Mouse (Mus musculus): ENCODE data around the gene Gnai2. TPM values are rescaled to one million over a fixed set of nuclear protein-coding genes. Genes with fewer than 3 reads are reported as not detected.
A peak's percentile ranks its signal among the peaks of the same experiment; 100 is the strongest.

The Gnai2 gene
- polyA plus RNA-seq, 1 experiment, result 284 TPM

GRCm38 (mm10) chr9:107609433-107609830 is 25.7 kb downstream of the Gnai2 start:
- Histone ChIP-seq H3K9ac (ENCODE audit: low read depth, poor library complexity, severe bottlenecking) (0 out of 2 replicates have a peak overlapping the region, but pooled peaks have one; percentile 15), H3K36me3 (ENCODE audit: control insufficient read depth, insufficient read depth, low read length, poor library complexity, severe bottlenecking) (0 out of 2 replicates have a peak, but pooled peaks cover 2% of the 10 kb centered on the region), H3K4me1 (ENCODE audit: control insufficient read depth, insufficient read depth, low read length) (peaks cover 12% of the 10 kb centered on the region), H3K9me3 (replicated peaks; ENCODE audit: control insufficient read depth, insufficient read depth, low read length, poor library complexity, severe bottlenecking) (no peaks in the 10 kb centered on the region), H3K27me3 (ENCODE audit: control insufficient read depth, insufficient read depth, low read length, poor library complexity, severe bottlenecking) (no peaks in the 10 kb centered on the region), H3K4me3 (ENCODE audit: low read depth, low read length) (no peak overlapping the region), H3K27ac (ENCODE audit: insufficient read depth, low read length) (no peak overlapping the region)
- no peak for TF ChIP-seq EP300 (IDR thresholded peaks at IDR 0.05; ENCODE audit: insufficient read depth, low read depth, low read length)

DNA sequence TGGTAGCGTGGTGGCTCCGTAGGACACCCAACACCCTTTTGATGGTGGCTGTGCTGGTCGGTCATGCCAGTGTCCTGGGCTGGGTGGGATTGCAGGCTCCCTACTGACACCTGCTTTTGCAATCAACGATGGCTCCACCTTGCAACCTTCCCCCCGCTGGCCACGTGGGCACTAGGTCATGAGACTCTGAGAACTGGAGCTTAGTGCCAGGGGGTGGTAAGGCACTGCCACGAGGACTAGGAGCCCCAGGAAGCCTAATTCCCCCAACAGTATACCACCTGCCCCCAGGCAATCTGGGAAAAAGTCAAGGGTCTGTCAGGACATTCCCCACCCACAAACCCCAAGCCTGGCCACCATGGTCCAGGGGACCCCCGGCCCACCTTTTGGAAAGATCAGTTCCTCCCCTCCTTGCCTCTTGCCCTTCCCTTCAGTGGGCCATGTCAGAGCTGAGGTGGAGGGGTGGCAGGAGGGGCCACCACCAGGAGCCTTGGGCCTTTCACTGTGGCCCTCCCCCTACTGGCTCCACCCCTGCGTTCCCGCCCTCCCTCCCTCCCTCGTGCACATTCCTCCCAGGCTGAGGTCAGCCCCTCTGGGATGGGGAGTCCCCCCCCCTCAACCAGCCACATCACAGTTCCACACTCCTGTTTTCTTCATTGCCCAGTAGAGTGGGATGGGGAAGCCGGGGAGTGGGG is 26.3 kb downstream of the Gnai2 start, which contains the start of gene Sema3b:
TSS of gene Sema3b (minus strand) at position 489 of the 692 bp plus-strand sequence.
- H3K27ac ChIP-seq (ENCODE audit: insufficient read depth, low read length), result no peak within 1 kb of the TSS
- TF ChIP-seq POLR2A (IDR thresholded peaks at IDR 0.05; ENCODE audit: insufficient read depth, low read length) (no peak), EP300 (IDR thresholded peaks at IDR 0.05; ENCODE audit: insufficient read depth, low read depth, low read length) (0 out of 2 replicates have a peak, but pooled peaks have one; percentile 36), CTCF (IDR thresholded peaks at IDR 0.05; ENCODE audit: low read depth, low read length) (no peak)
- 0 out of 2 replicates have a peak within 1 kb of the TSS, but pooled peaks have one; percentile 15 for H3K9ac ChIP-seq (ENCODE audit: low read depth, poor library complexity, severe bottlenecking)

GRCm38 (mm10) chr9:107607653-107608245 is 27.4 kb downstream of the Gnai2 start:
- Histone ChIP-seq H3K9ac (ENCODE audit: low read depth, poor library complexity, severe bottlenecking) (no peak overlapping the region), H3K36me3 (ENCODE audit: control insufficient read depth, insufficient read depth, low read length, poor library complexity, severe bottlenecking) (no peaks in the 10 kb centered on the region), H3K27ac (ENCODE audit: insufficient read depth, low read length) (no peak overlapping the region), H3K27me3 (ENCODE audit: control insufficient read depth, insufficient read depth, low read length, poor library complexity, severe bottlenecking) (no peaks in the 10 kb centered on the region), H3K4me3 (ENCODE audit: low read depth, low read length) (no peak overlapping the region), H3K4me1 (ENCODE audit: control insufficient read depth, insufficient read depth, low read length) (peaks cover 15% of the 10 kb centered on the region), H3K9me3 (replicated peaks; ENCODE audit: control insufficient read depth, insufficient read depth, low read length, poor library complexity, severe bottlenecking) (no peaks in the 10 kb centered on the region)
- TF ChIP-seq EP300 (IDR thresholded peaks at IDR 0.05; ENCODE audit: insufficient read depth, low read depth, low read length) (no peak), CTCF (IDR thresholded peaks at IDR 0.05; ENCODE audit: low read depth, low read length) (no peak), POLR2A (IDR thresholded peaks at IDR 0.05; ENCODE audit: insufficient read depth, low read length) (no peak)

More for the DNA sequence above, 26.3 kb downstream of the Gnai2 start, which contains the start of gene Sema3b:
- no peaks in the 10 kb centered on the region for H3K27me3 ChIP-seq (ENCODE audit: control insufficient read depth, insufficient read depth, low read length, poor library complexity, severe bottlenecking)
- H3K4me3 ChIP-seq (ENCODE audit: low read depth, low read length), result no peak within 1 kb of the TSS; the same call in 1 of the 2 replicates
- no peaks in the 10 kb centered on the region for H3K36me3 ChIP-seq (ENCODE audit: control insufficient read depth, insufficient read depth, low read length, poor library complexity, severe bottlenecking)
- H3K4me1 ChIP-seq (ENCODE audit: control insufficient read depth, insufficient read depth, low read length), result peaks cover 15% of the 10 kb centered on the region
- no peaks in the 10 kb centered on the region for H3K9me3 ChIP-seq (replicated peaks; ENCODE audit: control insufficient read depth, insufficient read depth, low read length, poor library complexity, severe bottlenecking)

DNA sequence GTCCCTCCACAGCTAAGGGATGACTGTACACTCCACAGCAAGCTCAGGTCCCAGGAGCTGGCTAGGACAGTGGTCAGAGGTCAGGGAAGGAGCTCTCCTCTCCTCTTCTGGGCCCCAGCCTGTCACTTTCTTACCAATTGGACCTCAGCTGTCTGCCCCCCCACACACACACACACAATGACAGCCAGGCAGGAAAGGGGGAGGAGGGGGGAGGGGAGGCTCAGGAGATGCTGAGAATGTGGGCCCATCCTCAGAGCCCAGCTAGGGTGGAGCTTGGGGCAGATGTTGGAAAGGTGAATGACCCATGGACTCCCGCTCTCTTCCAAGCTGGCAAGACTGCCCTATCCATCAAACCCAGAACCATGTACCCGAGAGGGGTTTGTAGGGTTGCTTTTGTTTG is 28.1 kb downstream of the Gnai2 start:
- Histone ChIP-seq H3K4me3 (ENCODE audit: low read depth, low read length) (no peak overlapping the region), H3K27ac (ENCODE audit: insufficient read depth, low read length) (no peak overlapping the region), H3K9me3 (replicated peaks; ENCODE audit: control insufficient read depth, insufficient read depth, low read length, poor library complexity, severe bottlenecking) (no peaks in the 10 kb centered on the region), H3K9ac (ENCODE audit: low read depth, poor library complexity, severe bottlenecking) (no peak overlapping the region), H3K27me3 (ENCODE audit: control insufficient read depth, insufficient read depth, low read length, poor library complexity, severe bottlenecking) (no peaks in the 10 kb centered on the region), H3K36me3 (ENCODE audit: control insufficient read depth, insufficient read depth, low read length, poor library complexity, severe bottlenecking) (no peaks in the 10 kb centered on the region), H3K4me1 (ENCODE audit: control insufficient read depth, insufficient read depth, low read length) (peaks cover 15% of the 10 kb centered on the region)
- TF ChIP-seq POLR2A (IDR thresholded peaks at IDR 0.05; ENCODE audit: insufficient read depth, low read length) (no peak), EP300 (IDR thresholded peaks at IDR 0.05; ENCODE audit: insufficient read depth, low read depth, low read length) (no peak), CTCF (IDR thresholded peaks at IDR 0.05; ENCODE audit: low read depth, low read length) (no peak)

DNA sequence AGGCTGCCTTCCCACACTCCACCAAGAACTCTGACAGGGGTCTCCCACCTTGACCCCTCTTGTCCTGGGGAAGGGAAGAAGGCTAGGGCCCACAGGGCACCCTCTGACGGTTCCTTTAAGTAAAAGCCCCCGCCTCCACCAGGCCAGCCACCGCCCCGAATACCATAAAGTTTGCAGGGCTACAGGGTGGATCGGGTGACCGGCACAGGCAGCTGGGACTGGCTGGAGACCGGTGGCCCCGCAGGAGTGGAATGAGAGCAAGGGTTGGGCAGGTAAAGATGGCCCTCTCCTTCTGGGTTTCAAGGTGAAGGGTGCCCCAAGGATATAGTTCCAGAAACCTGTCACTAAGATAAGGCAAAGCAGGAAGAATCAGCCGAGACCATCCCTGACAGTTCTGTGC is 28.6 kb downstream of the Gnai2 start:
- Histone ChIP-seq H3K9me3 (replicated peaks; ENCODE audit: control insufficient read depth, insufficient read depth, low read length, poor library complexity, severe bottlenecking) (no peaks in the 10 kb centered on the region), H3K36me3 (ENCODE audit: control insufficient read depth, insufficient read depth, low read length, poor library complexity, severe bottlenecking) (no peaks in the 10 kb centered on the region), H3K27ac (ENCODE audit: insufficient read depth, low read length) (no peak overlapping the region), H3K27me3 (ENCODE audit: control insufficient read depth, insufficient read depth, low read length, poor library complexity, severe bottlenecking) (no peaks in the 10 kb centered on the region), H3K4me3 (ENCODE audit: low read depth, low read length) (no peak overlapping the region), H3K4me1 (ENCODE audit: control insufficient read depth, insufficient read depth, low read length) (peaks cover 15% of the 10 kb centered on the region), H3K9ac (ENCODE audit: low read depth, poor library complexity, severe bottlenecking) (no peak overlapping the region)
- TF ChIP-seq POLR2A (IDR thresholded peaks at IDR 0.05; ENCODE audit: insufficient read depth, low read length), result no peak
- no peak for TF ChIP-seq CTCF (IDR thresholded peaks at IDR 0.05; ENCODE audit: low read depth, low read length)
- no peak for TF ChIP-seq EP300 (IDR thresholded peaks at IDR 0.05; ENCODE audit: insufficient read depth, low read depth, low read length)

All from ES-Bruce4 (cell line).